Mouse (Mus musculus): ENCODE measurements around the gene Wee2.

The Wee2 gene

DNA sequence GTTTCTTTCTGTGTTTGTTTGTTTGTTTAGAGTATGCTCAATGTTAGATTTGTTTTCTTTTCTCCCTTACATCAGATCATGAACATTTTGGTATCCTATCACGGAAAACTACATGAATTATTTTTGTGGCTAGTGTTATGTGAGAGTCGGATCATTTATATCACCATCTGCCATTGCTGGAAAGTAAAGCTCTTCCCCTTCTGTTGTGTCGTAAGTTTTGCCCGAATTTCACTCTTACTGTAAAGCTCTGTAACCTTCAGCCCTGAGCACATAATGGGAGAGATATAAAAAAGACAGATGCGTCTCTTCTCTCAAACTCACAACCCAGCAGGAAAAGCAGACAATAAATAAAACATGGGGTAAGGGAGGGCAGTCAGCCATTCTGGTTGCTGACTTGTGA is at the start of gene Wee2:
Wee2 (plus strand) TSS at position 153 of the 400 bp plus-strand sequence.
- DNase-seq (ENCODE audit: extremely low spot score, low spot score): no peak

DNA sequence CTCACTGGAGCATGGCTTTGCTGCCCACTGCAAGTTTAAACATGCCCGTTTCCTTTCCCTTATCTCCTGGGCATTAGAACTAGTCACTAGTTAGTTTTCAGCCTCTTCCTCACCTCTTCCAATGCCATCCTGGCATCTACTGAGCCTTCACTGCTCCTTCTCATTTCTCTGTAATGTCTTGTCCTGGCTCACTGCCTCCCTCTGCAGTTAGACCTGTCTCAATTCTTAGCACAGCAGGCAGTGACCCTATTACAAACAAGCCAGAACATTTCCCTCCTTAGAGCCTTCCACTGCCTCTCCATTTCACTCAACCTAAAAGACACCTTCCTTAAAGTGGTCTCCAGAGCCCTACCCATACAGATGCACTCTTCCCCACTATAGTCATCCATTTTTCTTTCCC is 47.9 kb upstream of the Wee2 start:
- DNase-seq (ENCODE audit: extremely low spot score, low spot score): no peak

DNA sequence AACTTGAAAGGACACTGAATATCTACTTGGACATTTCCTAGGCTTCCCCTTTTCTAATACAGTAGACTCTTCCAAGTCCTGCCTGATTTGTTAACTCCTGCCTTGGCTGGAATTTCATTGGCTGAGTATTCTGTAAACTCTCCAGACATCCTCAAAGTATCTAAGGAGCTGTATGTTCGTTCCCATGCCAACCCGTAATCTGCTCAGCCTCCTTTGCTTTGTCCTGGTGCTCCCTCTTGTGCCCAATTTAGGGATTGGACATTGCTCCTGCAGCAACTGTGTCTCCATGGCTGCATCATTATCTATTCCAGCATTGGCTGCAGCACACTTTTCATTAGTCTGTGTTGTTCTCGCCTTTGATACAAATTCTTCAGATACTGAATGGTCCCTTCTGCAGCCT is 45.7 kb upstream of the Wee2 start:
- DNase-seq (ENCODE audit: extremely low spot score, low spot score): peak; percentile 40

DNA sequence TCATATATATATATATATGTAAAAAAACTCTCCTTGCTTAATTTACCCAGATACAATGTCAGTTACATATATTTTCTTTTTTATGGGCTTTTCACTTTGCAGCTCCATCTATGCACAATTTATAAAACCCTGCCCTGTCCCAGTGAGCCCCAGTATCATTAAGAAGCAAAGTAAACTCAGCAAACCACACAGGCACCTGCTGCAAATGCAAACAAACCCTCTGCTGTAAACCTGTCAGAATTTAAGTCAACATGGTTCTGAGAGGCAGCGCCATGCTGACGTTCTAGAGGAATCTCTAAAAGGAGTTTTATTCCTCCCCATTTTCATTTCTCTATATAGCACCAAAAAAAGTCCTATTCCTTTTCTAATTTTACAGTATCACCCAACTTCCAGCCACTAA is 36.9 kb upstream of the Wee2 start:
- no peak for DNase-seq (ENCODE audit: extremely low spot score, low spot score)

DNA sequence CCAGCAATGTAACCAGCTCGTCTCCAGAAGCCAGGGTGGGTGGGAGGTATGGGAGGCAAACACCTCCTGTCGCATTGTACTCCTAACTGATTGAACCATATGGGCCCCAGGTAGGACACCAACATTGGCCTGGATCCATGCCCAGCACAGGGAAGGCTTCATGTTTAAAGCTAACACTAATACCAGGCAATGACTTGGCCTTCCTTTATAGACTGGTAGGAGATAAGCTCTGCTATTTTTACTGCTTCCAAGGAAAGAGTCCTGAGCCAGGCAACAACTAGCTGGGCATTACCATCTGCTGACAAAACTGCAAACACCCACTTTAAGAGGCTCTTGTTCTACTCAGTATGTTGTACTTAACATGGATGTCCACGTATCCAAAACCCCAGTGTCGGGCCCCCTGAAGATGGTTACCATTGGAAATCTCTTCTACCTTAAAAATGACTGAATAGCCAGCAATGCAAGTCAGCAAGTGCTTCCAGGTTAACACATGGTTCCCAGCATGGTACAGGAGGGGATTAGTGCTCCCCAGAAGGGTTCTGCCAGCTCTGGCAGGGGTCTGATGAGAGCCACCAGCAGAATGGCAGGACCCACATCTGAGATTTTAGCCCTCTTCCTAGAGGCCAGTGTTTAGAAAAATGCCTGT is 35.1 kb upstream of the Wee2 start:
- no peak for DNase-seq (ENCODE audit: extremely low spot score, low spot score)

DNA sequence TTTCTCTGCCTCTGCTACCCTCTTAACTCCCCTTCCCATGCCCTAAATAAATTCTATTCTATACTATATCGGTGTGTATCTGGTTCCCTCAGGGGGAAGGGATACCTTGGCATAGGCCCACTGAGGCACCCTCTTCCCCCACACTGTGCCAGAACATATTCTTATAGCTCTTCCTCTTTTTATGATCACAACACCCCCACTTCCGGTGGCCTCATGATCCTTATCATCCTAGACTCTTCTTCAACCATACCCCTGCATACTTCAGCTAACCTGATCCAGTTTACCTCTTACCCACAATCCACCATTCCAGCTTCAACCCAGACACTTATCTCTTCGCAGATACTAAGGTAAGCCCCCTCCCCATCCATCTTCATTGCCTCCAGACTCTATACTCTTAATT is 27.8 kb upstream of the Wee2 start:
- no peak for DNase-seq (ENCODE audit: extremely low spot score, low spot score)

DNA sequence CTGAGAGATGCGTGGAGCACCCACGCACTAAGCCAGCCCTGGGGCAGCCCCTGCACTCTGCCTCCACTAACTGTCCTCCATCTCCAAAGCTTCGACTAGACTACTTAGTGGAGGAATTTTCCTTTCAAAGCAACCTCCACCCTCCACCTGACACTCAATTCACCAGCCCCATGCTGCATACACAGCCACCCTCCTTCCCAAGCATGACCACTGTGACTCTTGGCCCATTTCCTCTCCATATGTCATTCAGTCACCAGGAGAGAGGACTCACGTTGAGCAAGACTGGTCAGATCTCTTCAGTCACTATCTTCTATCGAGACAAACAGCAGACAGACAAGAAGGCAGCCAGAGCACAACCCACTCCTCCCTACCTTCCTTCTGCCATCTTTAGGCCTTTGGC is 25.8 kb upstream of the Wee2 start:
- DNase-seq (ENCODE audit: extremely low spot score, low spot score): no peak

DNA sequence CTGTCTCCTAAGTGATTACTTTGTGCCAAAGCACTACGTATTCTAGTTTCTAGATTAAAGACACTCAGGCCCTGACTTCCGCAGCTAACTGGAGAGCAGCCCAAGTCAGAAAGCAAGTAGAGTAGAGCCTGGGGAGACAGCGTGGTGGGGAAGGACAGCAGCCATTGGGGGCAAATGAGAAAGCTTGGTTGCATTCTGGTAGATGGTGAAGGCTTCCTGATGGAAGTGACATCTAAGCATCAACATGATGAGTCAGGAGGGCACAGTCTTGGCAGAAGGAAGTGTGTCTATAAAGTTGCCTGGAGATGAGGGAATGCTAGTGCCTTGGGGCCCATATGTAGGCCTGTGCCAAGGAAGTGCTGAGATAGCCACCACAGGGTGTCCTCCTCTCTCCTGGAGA is 25.3 kb upstream of the Wee2 start:
- DNase-seq (ENCODE audit: extremely low spot score, low spot score): no peak

DNA sequence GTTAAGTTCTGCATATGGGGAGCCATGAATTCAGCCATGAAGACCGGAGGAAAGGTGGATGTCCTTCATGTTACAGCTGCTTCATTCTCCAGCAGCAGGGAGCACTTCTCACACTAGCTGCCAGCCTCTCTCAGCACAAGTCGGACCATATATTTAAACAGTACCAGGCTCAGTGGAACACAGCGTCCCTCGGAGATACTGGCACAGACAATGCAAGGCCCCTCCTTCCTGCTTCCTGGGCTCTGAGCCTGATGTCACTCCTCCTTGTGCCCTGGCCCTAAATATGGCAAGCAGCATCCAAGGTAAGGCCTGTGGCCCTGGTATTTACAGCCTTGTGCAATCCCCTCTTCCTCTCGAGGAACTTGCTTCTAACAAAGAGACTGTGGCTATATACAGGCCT is 23.1 kb upstream of the Wee2 start:
- no peak for DNase-seq (ENCODE audit: extremely low spot score, low spot score)

DNA sequence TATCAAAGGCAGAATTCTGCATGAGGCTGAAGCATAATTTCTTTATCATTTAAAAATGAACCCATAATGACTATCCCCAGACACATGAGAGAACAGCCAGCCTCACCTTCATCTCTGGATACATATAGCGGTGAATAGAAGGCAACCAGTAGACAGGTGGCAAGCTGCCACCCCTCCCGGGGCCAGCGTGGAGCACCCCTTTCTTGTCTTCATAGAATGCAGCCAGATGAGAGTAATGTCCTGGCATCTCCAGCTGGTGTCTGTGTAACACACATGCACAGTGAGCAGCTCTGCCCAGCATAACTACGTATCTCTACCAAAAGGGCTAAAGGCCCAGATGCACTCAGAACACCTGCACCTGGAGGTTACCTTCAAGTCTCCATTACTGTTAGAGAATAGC is 20.5 kb upstream of the Wee2 start:
- no peak for DNase-seq (ENCODE audit: extremely low spot score, low spot score)

DNA sequence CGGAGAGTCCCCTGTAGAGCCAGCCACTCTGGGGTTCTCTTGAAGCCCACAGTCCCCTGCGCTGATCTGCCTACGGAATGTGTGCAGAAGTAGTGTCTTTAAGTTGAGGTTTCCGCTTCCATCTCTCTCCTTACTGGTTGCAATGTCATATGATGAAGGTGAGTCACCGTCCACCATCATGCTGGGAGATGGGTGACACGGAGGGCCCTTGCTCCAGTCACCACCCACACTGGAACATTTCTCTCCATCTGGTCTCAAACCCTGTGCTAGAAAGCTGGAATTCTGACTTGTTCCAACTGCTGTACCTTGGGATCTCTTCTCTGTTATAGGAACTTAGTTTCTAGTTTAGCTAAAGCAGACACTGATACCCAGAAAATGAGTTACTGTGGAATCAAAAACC is 17.8 kb upstream of the Wee2 start:
- DNase-seq (ENCODE audit: extremely low spot score, low spot score): no peak

DNA sequence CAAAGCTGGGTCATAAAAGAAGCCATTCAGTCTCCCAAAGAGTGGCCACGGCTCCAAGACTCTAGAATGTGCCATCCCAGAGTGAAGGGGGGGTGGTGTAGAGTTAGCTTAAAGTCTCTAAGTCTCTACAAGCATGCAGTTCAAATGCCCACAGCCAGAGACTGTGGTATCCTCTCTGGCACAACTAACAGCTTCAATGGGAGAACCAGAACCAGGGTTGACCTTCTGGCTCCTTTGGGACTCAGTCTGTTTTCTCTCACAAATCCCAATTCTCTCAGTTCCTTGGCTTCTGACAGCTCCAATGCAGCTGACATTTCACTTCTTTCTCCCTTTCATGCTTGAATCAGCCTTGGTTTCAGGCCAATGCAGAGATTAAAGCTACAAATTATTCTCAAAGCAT is 15.9 kb upstream of the Wee2 start:
- no peak for DNase-seq (ENCODE audit: extremely low spot score, low spot score)

DNA sequence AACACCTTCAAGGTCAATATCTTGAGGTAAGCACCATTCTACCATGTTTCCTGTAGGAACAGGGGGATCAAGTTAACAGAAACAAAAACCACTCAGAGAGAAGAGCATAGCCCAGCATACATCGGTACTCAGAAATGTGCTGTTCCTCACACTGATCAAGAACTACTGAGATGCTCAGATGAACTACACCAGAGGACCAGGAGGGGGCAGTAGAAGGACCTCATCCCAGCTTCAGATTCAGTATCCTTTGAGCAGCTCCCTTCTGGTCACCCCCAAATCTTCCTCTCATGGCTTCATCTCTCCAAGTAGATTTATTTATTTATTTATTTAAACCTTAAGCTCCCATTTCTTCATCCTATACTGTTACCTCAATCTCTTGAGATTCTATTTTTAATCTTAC is 15.1 kb upstream of the Wee2 start:
- DNase-seq (ENCODE audit: extremely low spot score, low spot score): peak; percentile 26

DNA sequence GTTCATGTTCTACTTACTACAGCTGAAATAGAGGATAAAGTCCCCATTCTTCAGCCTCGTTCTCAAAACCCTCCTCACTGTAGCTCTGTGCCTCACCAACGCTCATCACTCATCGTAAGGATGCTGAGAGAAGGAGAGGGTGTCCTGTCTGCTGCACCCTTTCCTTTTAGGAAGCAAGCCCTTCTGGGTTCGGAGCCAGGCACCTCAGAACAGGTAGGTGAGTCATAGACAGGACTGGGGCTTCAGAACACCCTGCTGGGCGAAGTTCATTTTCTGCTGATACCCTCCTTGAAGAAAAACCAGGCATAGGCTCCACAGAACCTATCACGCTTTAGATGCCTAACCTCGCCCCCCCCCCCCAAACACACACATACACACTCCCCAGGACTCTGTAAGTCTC is 11.4 kb upstream of the Wee2 start:
- DNase-seq (ENCODE audit: extremely low spot score, low spot score): no peak

DNA sequence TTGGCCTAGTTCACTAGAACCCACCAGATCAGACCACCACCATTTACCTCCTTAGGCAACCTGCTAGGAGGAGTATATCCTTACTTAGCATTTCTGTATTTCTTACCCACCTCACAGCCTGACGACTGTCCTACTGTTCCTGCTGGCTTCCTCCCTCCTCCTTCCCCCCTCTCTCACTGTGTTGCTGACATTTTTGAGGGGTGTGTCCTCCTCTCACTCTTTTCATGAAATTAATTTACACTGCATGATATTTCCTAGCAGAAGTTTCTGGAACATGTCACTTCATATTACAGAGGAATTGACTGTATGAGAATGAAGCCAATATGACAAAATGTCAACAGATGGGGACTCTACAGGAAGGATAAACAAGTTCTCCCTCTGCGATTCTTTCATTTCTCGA is 10.2 kb upstream of the Wee2 start:
- DNase-seq (ENCODE audit: extremely low spot score, low spot score): no peak

DNA sequence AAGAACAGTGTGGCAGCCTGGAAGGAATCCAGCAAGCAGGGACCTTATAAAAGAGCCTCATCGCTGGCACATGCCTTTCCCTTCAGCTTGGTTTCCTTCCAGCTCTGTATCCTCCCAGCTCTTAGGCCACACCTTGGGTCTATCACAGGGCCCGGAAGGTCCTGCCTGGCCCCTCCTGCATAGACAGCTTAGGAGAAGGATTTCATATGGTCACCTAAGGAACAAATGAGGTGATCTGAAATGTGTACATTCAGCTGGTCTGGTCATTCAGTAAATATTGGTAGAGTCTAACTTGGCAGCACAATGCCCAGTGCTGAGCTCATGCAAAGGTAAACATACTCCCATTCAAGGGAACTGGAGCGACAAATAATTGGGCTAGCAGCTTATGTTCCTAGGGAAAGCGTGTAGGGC is 9.4 kb upstream of the Wee2 start:
- no peak for DNase-seq (ENCODE audit: extremely low spot score, low spot score)

DNA sequence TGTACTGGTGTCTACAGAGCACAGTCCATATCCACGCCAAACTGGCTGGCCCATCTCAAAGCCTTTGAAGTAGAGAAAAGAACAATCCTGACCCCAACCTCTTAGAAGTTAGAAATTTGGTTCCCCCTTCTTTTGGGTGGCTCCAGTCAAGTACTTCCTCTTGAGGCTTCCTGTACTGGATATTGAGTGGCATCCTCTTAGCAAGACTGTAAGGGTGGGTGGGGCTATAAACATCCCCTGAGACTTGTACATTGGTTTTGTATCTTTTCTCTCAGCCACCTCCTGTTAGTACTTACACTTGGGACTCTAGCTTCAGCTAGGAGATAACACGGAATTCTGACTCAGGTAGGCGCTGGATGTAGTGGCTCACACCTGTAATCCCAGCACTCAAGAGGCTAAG is 8.6 kb upstream of the Wee2 start:
- no peak for DNase-seq (ENCODE audit: extremely low spot score, low spot score)

DNA sequence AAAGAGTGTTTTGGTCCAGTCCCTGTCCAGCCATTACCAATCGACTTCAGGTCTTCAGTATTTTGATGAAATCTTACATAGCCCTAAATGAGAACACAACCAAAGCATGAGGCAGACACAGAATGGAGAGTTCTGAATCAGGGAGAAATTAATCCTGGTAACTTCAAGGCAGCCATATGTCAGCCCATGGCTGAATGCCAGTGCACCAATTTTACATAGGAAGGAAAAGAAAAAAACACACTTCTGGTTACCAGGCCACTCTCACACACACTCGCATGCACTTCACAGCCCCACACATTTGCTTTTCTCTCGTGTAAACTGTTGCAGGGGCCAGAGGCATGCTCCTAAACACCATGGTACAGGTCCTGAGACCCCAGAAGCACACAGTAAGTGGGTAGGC is 8.0 kb upstream of the Wee2 start:
- DNase-seq (ENCODE audit: extremely low spot score, low spot score): no peak

DNA sequence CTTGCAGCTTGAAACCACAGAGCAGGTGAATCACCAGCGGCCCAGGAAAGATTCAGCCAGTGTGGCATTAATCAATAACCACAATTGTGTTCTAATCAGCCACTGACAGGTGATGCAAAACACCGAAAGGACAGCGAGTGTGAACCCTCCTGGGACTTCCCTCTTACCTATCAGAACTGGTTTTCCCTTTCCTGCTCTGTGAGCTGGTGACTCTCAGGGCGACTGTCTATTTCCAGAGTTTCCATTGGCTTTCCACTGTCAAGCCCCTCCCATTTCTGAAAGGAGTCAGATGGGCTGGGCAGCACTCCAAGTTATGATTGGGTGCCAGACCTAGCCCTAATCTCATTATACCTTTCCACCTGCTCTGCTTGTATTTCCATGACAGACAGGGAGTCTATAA is 7.5 kb upstream of the Wee2 start:
- DNase-seq (ENCODE audit: extremely low spot score, low spot score): no peak

DNA sequence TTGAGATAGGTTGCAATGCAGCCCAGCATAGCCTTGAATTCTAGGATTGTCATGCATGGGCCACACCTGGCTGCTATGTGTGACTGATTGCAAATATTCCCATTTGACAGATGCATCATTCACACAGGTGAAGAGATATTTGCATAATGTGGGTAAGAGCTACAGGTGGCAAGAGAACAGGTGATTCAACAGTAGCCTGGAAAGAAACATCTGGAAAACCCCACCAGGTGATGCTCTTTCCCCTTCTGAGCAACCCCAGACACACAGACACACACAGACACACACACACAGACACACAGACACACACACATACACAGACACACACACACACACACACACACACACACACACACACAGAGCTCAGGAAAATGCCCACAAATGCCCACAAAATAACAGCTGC is 7.1 kb upstream of the Wee2 start:
- DNase-seq (ENCODE audit: extremely low spot score, low spot score): no peak

DNA sequence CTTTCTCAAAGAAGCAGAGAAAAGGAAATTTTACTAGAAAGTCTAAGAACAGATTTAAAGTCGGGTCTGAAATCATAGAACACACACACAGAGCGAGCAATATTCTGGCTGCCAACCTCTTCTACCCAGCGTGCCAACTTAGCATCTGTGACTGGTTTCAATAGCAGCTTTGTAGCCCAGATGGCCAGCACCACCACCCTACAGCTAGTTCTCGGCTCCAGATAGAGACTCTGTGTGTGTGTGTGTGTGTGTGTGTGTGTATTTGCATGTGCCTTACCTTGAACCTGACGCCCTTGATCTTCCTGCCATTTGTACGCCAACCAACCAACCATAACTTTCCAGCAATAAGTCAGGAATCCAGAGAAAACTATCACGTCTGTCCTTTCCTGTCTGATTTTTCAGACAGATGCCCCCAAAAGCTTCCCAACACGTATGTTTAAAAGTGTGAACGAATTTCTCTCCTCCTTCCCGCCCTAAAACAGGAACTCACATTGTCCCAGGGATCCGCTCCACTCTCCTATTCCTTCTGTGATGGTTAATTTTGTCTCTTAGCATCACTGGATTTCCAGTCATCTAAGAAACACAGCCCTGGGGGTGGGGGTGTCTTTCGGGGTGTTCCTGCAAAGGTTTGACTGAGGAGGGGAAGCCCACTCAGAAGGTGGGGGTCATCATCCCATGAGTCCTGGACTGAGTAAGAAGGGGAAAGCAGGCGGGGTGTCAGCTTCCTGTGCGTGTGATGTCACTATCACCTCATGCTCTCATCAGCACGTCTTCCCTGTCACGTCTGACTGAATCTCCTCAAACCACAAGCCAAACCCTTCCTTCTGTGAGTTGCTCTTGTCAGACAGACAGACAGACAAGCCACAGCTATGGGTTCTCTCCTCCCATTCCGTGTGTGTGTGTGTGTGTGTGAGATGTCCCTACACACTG is 6.3 kb upstream of the Wee2 start:
- no peak for DNase-seq (ENCODE audit: extremely low spot score, low spot score)

DNA sequence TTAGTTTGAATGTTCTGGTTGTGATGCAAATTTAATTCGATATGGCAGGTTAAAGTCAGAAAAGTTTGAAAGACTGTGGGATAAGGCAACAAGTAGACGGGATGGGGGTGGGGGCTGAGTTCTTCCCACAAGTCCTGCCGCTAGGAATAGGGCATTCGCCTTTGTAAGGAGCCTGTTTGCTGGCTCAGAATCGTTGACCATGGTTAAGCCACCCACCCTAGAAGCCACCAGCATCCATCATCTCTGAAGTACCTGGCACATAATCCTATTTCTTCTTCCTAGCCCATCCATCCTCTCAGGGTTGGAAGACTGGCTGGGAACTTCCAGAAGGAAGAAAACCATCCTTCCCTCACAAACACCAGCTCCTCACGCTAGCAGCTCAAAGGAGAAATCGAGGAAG is 4.2 kb upstream of the Wee2 start:
- DNase-seq (ENCODE audit: extremely low spot score, low spot score): no peak

All from neural tube, embryonic 10.5 days (tissue).